Mouse (Mus musculus) kidney, adult 2 months (tissue): ENCODE data around the gene Plcb1.

Source experiments
- CTCF ChIP-seq: fragments of 200-500 bp; conservative IDR thresholded peaks from 2 replicates; pipeline ENCODE4 v1.5.1; 2011; ENCODE audit warnings: low read depth, mild to moderate bottlenecking, control low read depth, low read length, moderate library complexity, mixed read lengths; ENCODE audit not compliant: insufficient read depth, insufficient read length
- POLR2A ChIP-seq: fragments of 200-500 bp; IDR thresholded peaks from one replicate; pipeline ENCODE4 v1.6.1; 2011; ENCODE audit warnings: low read depth, low read length, control low read depth

DNA sequence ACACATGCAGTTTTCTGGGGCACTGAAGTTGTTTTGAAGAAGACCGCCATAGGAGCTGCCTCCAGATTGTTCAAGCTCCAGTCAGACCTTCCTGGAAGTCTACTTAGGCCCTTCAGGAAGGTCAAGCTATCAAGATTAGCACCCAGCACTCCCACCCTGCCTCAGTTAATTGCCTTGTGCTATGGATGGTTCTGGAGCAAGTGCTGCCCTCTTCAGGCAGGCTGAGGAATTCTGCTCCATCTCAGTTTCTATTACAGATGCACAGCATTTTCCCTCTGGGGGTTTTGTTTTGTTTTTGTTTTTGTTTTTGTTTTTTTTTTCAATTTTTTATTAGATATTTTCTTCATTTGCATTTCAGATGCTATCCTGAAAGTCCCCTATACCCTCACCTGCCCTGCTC is 221.3 kb downstream of the Plcb1 start:
- TF ChIP-seq CTCF = peak; percentile 77
- no peak for TF ChIP-seq POLR2A
